Mouse (Mus musculus): ENCODE data around the gene Mcrip2. TPM values are rescaled to one million over a fixed set of nuclear protein-coding genes. Genes with fewer than 3 reads are reported as not detected.

The Mcrip2 gene
- total and polyA plus RNA-seq, 2 experiments: 26.1 to 139 TPM

GRCm38 (mm10) chr17:25895415-25895814 lies 26.9 kb upstream of the Mcrip2 start:
- H3K9ac ChIP-seq (ENCODE audit: low read depth, low read length): no peak overlapping the region
- H3K27ac ChIP-seq (replicated peaks; ENCODE audit: insufficient read depth, low read depth, low read length): no peak overlapping the region
- WGBS: 12% methylated on average over 2 of the region's 2 CpGs
- H3K4me3 ChIP-seq (ENCODE audit: insufficient read depth, low read depth, low read length): no peak overlapping the region
- peak; percentile 58 for DNase-seq (ENCODE audit: extremely low read depth, low read depth, low spot score)
- no peak for TF ChIP-seq POLR2A (IDR thresholded peaks at IDR 0.05; ENCODE audit: extremely low read depth, insufficient read depth, low read length)
- 0 out of 2 replicates have a peak, but pooled peaks have one; percentile 15 for TF ChIP-seq CTCF (IDR thresholded peaks at IDR 0.05; ENCODE audit: low read depth, low read length)
- H3K36me3 ChIP-seq (ENCODE audit: control insufficient read depth, insufficient read depth, low read length): peaks cover under 1% of the 10 kb centered on the region; the same call in 1 of the 2 replicates
- H3K79me2 ChIP-seq (ENCODE audit: control insufficient read depth, insufficient read depth, low read length): peaks cover 12% of the 10 kb centered on the region; the same call in 1 of the 2 replicates
- H3K4me1 ChIP-seq (ENCODE audit: control insufficient read depth, insufficient read depth, low read length): no peaks in the 10 kb centered on the region; the same call in 1 of the 2 replicates
- H3K27me3 ChIP-seq (ENCODE audit: control insufficient read depth, insufficient read depth, low read length): no peaks in the 10 kb centered on the region

DNA sequence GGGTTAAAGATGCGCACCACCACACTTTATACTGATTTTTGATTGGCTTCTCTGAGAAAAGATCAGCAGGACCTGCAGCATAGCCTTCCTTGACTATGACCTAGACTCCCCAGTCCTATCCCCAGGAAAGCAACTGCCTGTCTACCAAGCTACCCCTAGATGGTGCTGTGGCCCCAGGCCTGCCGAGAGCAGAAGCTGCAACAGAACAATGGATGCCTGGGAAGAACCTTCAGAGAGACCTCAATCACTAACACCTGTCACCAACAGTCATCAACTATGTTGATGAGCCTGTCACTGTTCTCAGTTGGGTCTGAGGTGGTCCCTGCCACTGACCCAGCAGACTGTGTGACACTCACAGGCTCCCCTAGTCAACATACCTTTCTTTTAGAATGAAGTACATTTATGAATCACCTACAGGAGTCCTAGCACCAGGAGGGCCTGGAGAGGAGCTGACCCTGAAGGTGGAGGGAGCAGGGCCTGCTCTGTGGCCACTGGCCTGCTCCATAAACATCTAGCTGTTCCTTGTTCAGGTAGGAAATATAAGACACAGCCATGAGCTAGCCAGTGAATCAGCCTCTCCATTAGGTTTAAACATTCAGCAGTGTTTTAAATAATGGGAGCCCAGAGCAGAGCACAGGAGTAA lies 25.5 kb upstream of the Mcrip2 start:
- H3K4me3 ChIP-seq (ENCODE audit: insufficient read depth, low read depth, low read length): no peak overlapping the region
- peaks cover 10% of the 10 kb centered on the region; the same call in 1 of the 2 replicates for H3K79me2 ChIP-seq (ENCODE audit: control insufficient read depth, insufficient read depth, low read length)
- H3K36me3 ChIP-seq (ENCODE audit: control insufficient read depth, insufficient read depth, low read length): peaks cover 6% of the 10 kb centered on the region; the same call in 1 of the 2 replicates
- TF ChIP-seq POLR2A (IDR thresholded peaks at IDR 0.05; ENCODE audit: extremely low read depth, insufficient read depth, low read length) (no peak), CTCF (IDR thresholded peaks at IDR 0.05; ENCODE audit: low read depth, low read length) (peak; percentile 99)
- no peak overlapping the region for H3K9ac ChIP-seq (ENCODE audit: low read depth, low read length)
- H3K4me1 ChIP-seq (ENCODE audit: control insufficient read depth, insufficient read depth, low read length): no peaks in the 10 kb centered on the region; the same call in 1 of the 2 replicates
- no peak overlapping the region for H3K27ac ChIP-seq (replicated peaks; ENCODE audit: insufficient read depth, low read depth, low read length)
- H3K27me3 ChIP-seq (ENCODE audit: control insufficient read depth, insufficient read depth, low read length): no peaks in the 10 kb centered on the region
- WGBS: 42% methylated on average over 2 of the region's 2 CpGs
- peak; percentile 55 for DNase-seq (ENCODE audit: extremely low read depth, low read depth, low spot score)

- no peak for DNase-seq (ENCODE audit: extremely low read depth, low read depth, low spot score)
- WGBS: 94% methylated on average over 3 of the region's 3 CpGs
- H3K36me3 ChIP-seq (ENCODE audit: control insufficient read depth, insufficient read depth, low read length): peaks cover 12% of the 10 kb centered on the region; the same call in 1 of the 2 replicates
- H3K9ac ChIP-seq (ENCODE audit: low read depth, low read length): no peak overlapping the region
- H3K4me3 ChIP-seq (ENCODE audit: insufficient read depth, low read depth, low read length): no peak overlapping the region
- peaks cover 9% of the 10 kb centered on the region for H3K4me1 ChIP-seq (ENCODE audit: control insufficient read depth, insufficient read depth, low read length)
- H3K27ac ChIP-seq (replicated peaks; ENCODE audit: insufficient read depth, low read depth, low read length): no peak overlapping the region
- no peaks in the 10 kb centered on the region for H3K27me3 ChIP-seq (ENCODE audit: control insufficient read depth, insufficient read depth, low read length)
- TF ChIP-seq CTCF (IDR thresholded peaks at IDR 0.05; ENCODE audit: low read depth, low read length) (no peak), POLR2A (IDR thresholded peaks at IDR 0.05; ENCODE audit: extremely low read depth, insufficient read depth, low read length) (no peak)
- H3K79me2 ChIP-seq (ENCODE audit: control insufficient read depth, insufficient read depth, low read length): peaks cover 6% of the 10 kb centered on the region; the same call in 1 of the 2 replicates
Measured at GRCm38 (mm10) chr17:25888837-25889236, 20.3 kb upstream of the Mcrip2 start.

- Histone ChIP-seq H3K36me3 (ENCODE audit: control insufficient read depth, insufficient read depth, low read length) (peaks cover 13% of the 10 kb centered on the region; the same call in 1 of the 2 replicates), H3K9ac (ENCODE audit: low read depth, low read length) (no peak overlapping the region), H3K4me3 (ENCODE audit: insufficient read depth, low read depth, low read length) (no peak overlapping the region), H3K27me3 (ENCODE audit: control insufficient read depth, insufficient read depth, low read length) (no peaks in the 10 kb centered on the region), H3K79me2 (ENCODE audit: control insufficient read depth, insufficient read depth, low read length) (peaks cover 5% of the 10 kb centered on the region; the same call in 1 of the 2 replicates), H3K27ac (replicated peaks; ENCODE audit: insufficient read depth, low read depth, low read length) (0 out of 2 replicates have a peak overlapping the region, but pooled peaks have one; percentile 21), H3K4me1 (ENCODE audit: control insufficient read depth, insufficient read depth, low read length) (peaks cover 9% of the 10 kb centered on the region)
- DNase-seq (ENCODE audit: extremely low read depth, low read depth, low spot score): no peak
- 69% methylated on average over 10 of the region's 10 CpGs for WGBS
- TF ChIP-seq POLR2A (IDR thresholded peaks at IDR 0.05; ENCODE audit: extremely low read depth, insufficient read depth, low read length) (no peak), CTCF (IDR thresholded peaks at IDR 0.05; ENCODE audit: low read depth, low read length) (no peak)
Measured at GRCm38 (mm10) chr17:25887467-25887866, 18.9 kb upstream of the Mcrip2 start.

- no peak for TF ChIP-seq CTCF (IDR thresholded peaks at IDR 0.05; ENCODE audit: low read depth, low read length)
- TF ChIP-seq POLR2A (IDR thresholded peaks at IDR 0.05; ENCODE audit: extremely low read depth, insufficient read depth, low read length): no peak
- Histone ChIP-seq H3K4me1 (ENCODE audit: control insufficient read depth, insufficient read depth, low read length) (peaks cover 9% of the 10 kb centered on the region), H3K36me3 (ENCODE audit: control insufficient read depth, insufficient read depth, low read length) (peaks cover 13% of the 10 kb centered on the region; the same call in 1 of the 2 replicates), H3K4me3 (ENCODE audit: insufficient read depth, low read depth, low read length) (no peak overlapping the region), H3K79me2 (ENCODE audit: control insufficient read depth, insufficient read depth, low read length) (peaks cover 5% of the 10 kb centered on the region; the same call in 1 of the 2 replicates), H3K27me3 (ENCODE audit: control insufficient read depth, insufficient read depth, low read length) (no peaks in the 10 kb centered on the region), H3K27ac (replicated peaks; ENCODE audit: insufficient read depth, low read depth, low read length) (peak overlapping the region; percentile 94), H3K9ac (ENCODE audit: low read depth, low read length) (peak overlapping the region; percentile 41; the same call in 1 of the 2 replicates)
- DNase-seq (ENCODE audit: extremely low read depth, low read depth, low spot score): peak; percentile 93
Measured at GRCm38 (mm10) chr17:25886806-25887205, 18.2 kb upstream of the Mcrip2 start.

DNA sequence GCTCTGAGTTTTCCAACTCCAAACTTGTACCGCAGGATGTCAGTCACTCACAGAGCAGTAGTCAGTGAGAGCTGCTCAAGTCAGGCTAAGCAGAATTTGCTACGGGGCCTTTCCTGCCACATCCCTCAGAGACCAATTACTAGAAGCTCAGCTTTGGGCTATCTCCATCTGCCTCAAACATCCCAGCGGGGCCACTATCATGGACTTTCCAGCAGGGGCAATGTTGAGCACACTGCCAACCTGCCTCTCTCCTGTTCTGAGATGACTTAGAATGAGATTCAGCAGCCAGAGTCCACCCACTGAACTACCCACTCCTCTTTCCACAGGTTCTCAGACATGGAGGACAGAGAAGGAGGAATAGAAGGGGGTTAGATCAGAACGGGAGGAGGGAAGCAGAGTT lies 17.1 kb upstream of the Mcrip2 start:
- 69% methylated on average over 4 of the region's 4 CpGs for WGBS
- DNase-seq (ENCODE audit: extremely low read depth, low read depth, low spot score): no peak

More for the DNA sequence above, 17.1 kb upstream of the Mcrip2 start:
- Histone ChIP-seq H3K27ac (replicated peaks; ENCODE audit: insufficient read depth, low read depth, low read length) (peak overlapping the region; percentile 94), H3K27me3 (ENCODE audit: control insufficient read depth, insufficient read depth, low read length) (no peaks in the 10 kb centered on the region), H3K36me3 (ENCODE audit: control insufficient read depth, insufficient read depth, low read length) (peaks cover 13% of the 10 kb centered on the region; the same call in 1 of the 2 replicates), H3K4me3 (ENCODE audit: insufficient read depth, low read depth, low read length) (no peak overlapping the region), H3K4me1 (ENCODE audit: control insufficient read depth, insufficient read depth, low read length) (peaks cover 18% of the 10 kb centered on the region), H3K79me2 (ENCODE audit: control insufficient read depth, insufficient read depth, low read length) (peaks cover 2% of the 10 kb centered on the region; the same call in 1 of the 2 replicates), H3K9ac (ENCODE audit: low read depth, low read length) (no peak overlapping the region)
- TF ChIP-seq POLR2A (IDR thresholded peaks at IDR 0.05; ENCODE audit: extremely low read depth, insufficient read depth, low read length): no peak
- peak; percentile 54 for TF ChIP-seq CTCF (IDR thresholded peaks at IDR 0.05; ENCODE audit: low read depth, low read length)
